Mouse (Mus musculus) CH12.LX (cell line): ENCODE measurements around the gene Cenpb.

Source experiments
- CHD2 ChIP-seq: IDR thresholded peaks from 2 replicates; pipeline ENCODE4 v1.6.1; 2011; ENCODE audit warnings: low read length, improper control_type of control experiment
- CTCF ChIP-seq, 2 experiments: IDR thresholded peaks in 1 of 2; conservative IDR thresholded peaks in 1 of 2; 2 replicates each; pipeline ENCODE4 v1.5.1; 2011 to 2012; ENCODE audit warnings: low read depth in 2 of 2, low read length in 2 of 2, improper control_type of control experiment in 1 of 2, inconsistent platforms in 1 of 2, mild to moderate bottlenecking in 1 of 2, moderate library complexity in 1 of 2
- EP300 ChIP-seq: IDR thresholded peaks from 2 replicates; pipeline ENCODE4 v1.6.1; 2011; ENCODE audit warnings: low read length, improper control_type of control experiment
- HCFC1 ChIP-seq: IDR thresholded peaks from 2 replicates; pipeline ENCODE4 v1.6.1; 2012; ENCODE audit warnings: low read depth, mild to moderate bottlenecking, inconsistent platforms, low read length, improper control_type of control experiment
- MAFK ChIP-seq: IDR thresholded peaks from 2 replicates; pipeline ENCODE4 v1.6.1; 2011; ENCODE audit warnings: low read length, improper control_type of control experiment; ENCODE audit not compliant: insufficient replicate concordance
- MAZ ChIP-seq: IDR thresholded peaks from 2 replicates; pipeline ENCODE4 v1.6.1; 2012; ENCODE audit warnings: low read depth, mild to moderate bottlenecking, inconsistent platforms, low read length, improper control_type of control experiment, moderate library complexity
- MYC ChIP-seq: IDR thresholded peaks from 2 replicates; pipeline ENCODE4 v1.6.1; 2011; ENCODE audit warnings: low read depth, mild to moderate bottlenecking, improper control_type of control experiment, low read length
- NELFE ChIP-seq: IDR thresholded peaks from 2 replicates; pipeline ENCODE4 v1.6.1; 2011; ENCODE audit warnings: low read depth, low read length, improper control_type of control experiment
- POLR2A ChIP-seq: IDR thresholded peaks from 2 replicates; pipeline ENCODE4 v1.6.1; 2011; ENCODE audit warnings: low read depth, mild to moderate bottlenecking, improper control_type of control experiment, low read length
- POLR2AphosphoS2 ChIP-seq: IDR thresholded peaks from 2 replicates; pipeline ENCODE4 v1.6.1; 2011; ENCODE audit warnings: low read depth, low read length, improper control_type of control experiment
- USF1 ChIP-seq: IDR thresholded peaks from 2 replicates; pipeline ENCODE4 v1.6.1; 2014; ENCODE audit warnings: low read depth, mild to moderate bottlenecking, inconsistent platforms, low read length, improper control_type of control experiment

DNA sequence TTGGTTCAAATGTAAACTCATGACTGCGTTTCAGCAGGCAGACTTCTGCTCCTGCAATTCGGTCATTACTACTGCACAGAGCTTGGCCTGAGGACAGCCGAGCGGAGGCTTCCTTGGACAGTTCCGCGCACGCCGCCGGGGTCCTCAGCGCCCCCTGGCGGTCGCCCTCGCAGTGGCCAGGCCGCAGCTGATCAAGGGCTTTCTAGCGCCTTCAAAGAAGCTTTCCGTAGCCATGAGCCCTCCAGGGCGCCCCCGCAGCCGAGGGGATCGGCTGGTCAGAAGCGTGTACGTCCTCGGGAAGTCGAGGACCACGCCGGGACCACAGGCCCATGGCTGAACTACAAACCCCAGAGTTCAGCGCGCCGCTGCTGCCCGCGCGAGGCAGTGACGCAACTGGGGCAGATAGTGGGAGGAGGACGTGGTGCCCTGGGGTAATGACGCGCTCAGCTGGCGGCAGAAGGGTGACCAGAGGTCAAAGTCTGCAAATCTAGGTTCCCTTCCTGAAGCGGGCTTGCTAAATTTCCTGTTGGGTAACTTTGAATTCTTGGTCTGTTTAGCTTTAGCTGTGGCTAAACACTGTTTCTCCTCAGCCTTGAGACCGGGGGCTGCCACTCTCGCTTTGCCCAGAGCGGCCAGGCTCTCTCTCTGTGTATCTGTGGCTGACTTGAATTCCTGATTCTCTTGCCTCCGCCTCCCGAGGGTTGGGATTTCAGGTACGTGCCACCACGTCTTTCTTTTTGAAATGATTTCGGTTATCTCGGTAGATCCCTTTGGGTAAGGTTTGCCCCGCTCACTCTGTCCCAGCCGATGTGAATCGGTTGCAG lies 30.3 kb upstream of the Cenpb start:
- TF ChIP-seq POLR2A (peak; percentile 68), POLR2AphosphoS2 (no peak), MAZ (peak; percentile 53; the same call in 1 of the 2 replicates), MYC (peak; percentile 41; the same call in 1 of the 2 replicates), CTCF (conservative IDR thresholded peaks at IDR 0.05 in 1 of 2, IDR thresholded peaks at IDR 0.05 in 1 of 2; ENCODE audit: low read depth in 2 of 2, low read length in 2 of 2) (peak; percentile 63 to 97), MAFK (no peak), CHD2 (peak; percentile 80), HCFC1 (peak; percentile 100), NELFE (peak; percentile 64), USF1 (no peak), EP300 (no peak)
